Mouse (Mus musculus): ENCODE data around the gene Crim1. TPM values are rescaled to one million over a fixed set of nuclear protein-coding genes. Genes with fewer than 3 reads are reported as not detected.

The Crim1 gene
- polyA plus RNA-seq, 1 experiment = 13.7 TPM

GRCm38 (mm10) chr17:78370445-78370844 lies 170.4 kb downstream of the Crim1 start:
- Histone ChIP-seq H3K4me3 (ENCODE audit: low read depth, low read length) (no peak overlapping the region), H3K9ac (ENCODE audit: low read depth, poor library complexity, severe bottlenecking) (no peak overlapping the region), H3K36me3 (ENCODE audit: control insufficient read depth, insufficient read depth, low read length, poor library complexity, severe bottlenecking) (no peaks in the 10 kb centered on the region), H3K27ac (ENCODE audit: insufficient read depth, low read length) (no peak overlapping the region), H3K4me1 (ENCODE audit: control insufficient read depth, insufficient read depth, low read length) (no peaks in the 10 kb centered on the region), H3K9me3 (replicated peaks; ENCODE audit: control insufficient read depth, insufficient read depth, low read length, poor library complexity, severe bottlenecking) (no peaks in the 10 kb centered on the region), H3K27me3 (ENCODE audit: control insufficient read depth, insufficient read depth, low read length, poor library complexity, severe bottlenecking) (no peaks in the 10 kb centered on the region)
- no peak for TF ChIP-seq EP300 (IDR thresholded peaks at IDR 0.05; ENCODE audit: insufficient read depth, low read depth, low read length)
- TF ChIP-seq POLR2A (IDR thresholded peaks at IDR 0.05; ENCODE audit: insufficient read depth, low read length) = no peak
- TF ChIP-seq CTCF (IDR thresholded peaks at IDR 0.05; ENCODE audit: low read depth, low read length) = no peak

- no peaks in the 10 kb centered on the region for H3K36me3 ChIP-seq (ENCODE audit: control insufficient read depth, insufficient read depth, low read length, poor library complexity, severe bottlenecking)
- no peak overlapping the region for H3K9ac ChIP-seq (ENCODE audit: low read depth, poor library complexity, severe bottlenecking)
- TF ChIP-seq EP300 (IDR thresholded peaks at IDR 0.05; ENCODE audit: insufficient read depth, low read depth, low read length) (no peak), POLR2A (IDR thresholded peaks at IDR 0.05; ENCODE audit: insufficient read depth, low read length) (no peak), CTCF (IDR thresholded peaks at IDR 0.05; ENCODE audit: low read depth, low read length) (no peak)
- H3K4me1 ChIP-seq (ENCODE audit: control insufficient read depth, insufficient read depth, low read length) = no peaks in the 10 kb centered on the region
- H3K4me3 ChIP-seq (ENCODE audit: low read depth, low read length) = no peak overlapping the region
- no peaks in the 10 kb centered on the region for H3K27me3 ChIP-seq (ENCODE audit: control insufficient read depth, insufficient read depth, low read length, poor library complexity, severe bottlenecking)
- H3K27ac ChIP-seq (ENCODE audit: insufficient read depth, low read length) = no peak overlapping the region
- no peaks in the 10 kb centered on the region for H3K9me3 ChIP-seq (replicated peaks; ENCODE audit: control insufficient read depth, insufficient read depth, low read length, poor library complexity, severe bottlenecking)
Observed at GRCm38 (mm10) chr17:78373174-78373573, 173.1 kb downstream of the Crim1 start.

- Histone ChIP-seq H3K36me3 (ENCODE audit: control insufficient read depth, insufficient read depth, low read length, poor library complexity, severe bottlenecking) (no peaks in the 10 kb centered on the region), H3K27me3 (ENCODE audit: control insufficient read depth, insufficient read depth, low read length, poor library complexity, severe bottlenecking) (no peaks in the 10 kb centered on the region), H3K9me3 (replicated peaks; ENCODE audit: control insufficient read depth, insufficient read depth, low read length, poor library complexity, severe bottlenecking) (no peaks in the 10 kb centered on the region), H3K4me3 (ENCODE audit: low read depth, low read length) (no peak overlapping the region), H3K9ac (ENCODE audit: low read depth, poor library complexity, severe bottlenecking) (no peak overlapping the region), H3K27ac (ENCODE audit: insufficient read depth, low read length) (no peak overlapping the region), H3K4me1 (ENCODE audit: control insufficient read depth, insufficient read depth, low read length) (no peaks in the 10 kb centered on the region)
- TF ChIP-seq CTCF (IDR thresholded peaks at IDR 0.05; ENCODE audit: low read depth, low read length) (no peak), EP300 (IDR thresholded peaks at IDR 0.05; ENCODE audit: insufficient read depth, low read depth, low read length) (no peak), POLR2A (IDR thresholded peaks at IDR 0.05; ENCODE audit: insufficient read depth, low read length) (no peak)
Observed at GRCm38 (mm10) chr17:78373849-78374248, 173.8 kb downstream of the Crim1 start.

- Histone ChIP-seq H3K36me3 (ENCODE audit: control insufficient read depth, insufficient read depth, low read length, poor library complexity, severe bottlenecking) (no peaks in the 10 kb centered on the region), H3K9me3 (replicated peaks; ENCODE audit: control insufficient read depth, insufficient read depth, low read length, poor library complexity, severe bottlenecking) (no peaks in the 10 kb centered on the region), H3K4me1 (ENCODE audit: control insufficient read depth, insufficient read depth, low read length) (no peaks in the 10 kb centered on the region), H3K27ac (ENCODE audit: insufficient read depth, low read length) (no peak overlapping the region), H3K9ac (ENCODE audit: low read depth, poor library complexity, severe bottlenecking) (no peak overlapping the region), H3K4me3 (ENCODE audit: low read depth, low read length) (no peak overlapping the region), H3K27me3 (ENCODE audit: control insufficient read depth, insufficient read depth, low read length, poor library complexity, severe bottlenecking) (no peaks in the 10 kb centered on the region)
- TF ChIP-seq EP300 (IDR thresholded peaks at IDR 0.05; ENCODE audit: insufficient read depth, low read depth, low read length) = no peak
- no peak for TF ChIP-seq POLR2A (IDR thresholded peaks at IDR 0.05; ENCODE audit: insufficient read depth, low read length)
- no peak for TF ChIP-seq CTCF (IDR thresholded peaks at IDR 0.05; ENCODE audit: low read depth, low read length)
Observed at GRCm38 (mm10) chr17:78374756-78375155, 174.7 kb downstream of the Crim1 start.

GRCm38 (mm10) chr17:78376587-78376986 lies 176.5 kb downstream of the Crim1 start:
- H3K9ac ChIP-seq (ENCODE audit: low read depth, poor library complexity, severe bottlenecking) = no peak overlapping the region
- no peaks in the 10 kb centered on the region for H3K36me3 ChIP-seq (ENCODE audit: control insufficient read depth, insufficient read depth, low read length, poor library complexity, severe bottlenecking)
- TF ChIP-seq CTCF (IDR thresholded peaks at IDR 0.05; ENCODE audit: low read depth, low read length) (no peak), EP300 (IDR thresholded peaks at IDR 0.05; ENCODE audit: insufficient read depth, low read depth, low read length) (no peak), POLR2A (IDR thresholded peaks at IDR 0.05; ENCODE audit: insufficient read depth, low read length) (no peak)
- no peaks in the 10 kb centered on the region for H3K27me3 ChIP-seq (ENCODE audit: control insufficient read depth, insufficient read depth, low read length, poor library complexity, severe bottlenecking)
- no peak overlapping the region for H3K4me3 ChIP-seq (ENCODE audit: low read depth, low read length)
- H3K27ac ChIP-seq (ENCODE audit: insufficient read depth, low read length) = no peak overlapping the region
- H3K4me1 ChIP-seq (ENCODE audit: control insufficient read depth, insufficient read depth, low read length) = no peaks in the 10 kb centered on the region
- no peaks in the 10 kb centered on the region for H3K9me3 ChIP-seq (replicated peaks; ENCODE audit: control insufficient read depth, insufficient read depth, low read length, poor library complexity, severe bottlenecking)

GRCm38 (mm10) chr17:78379079-78379729 lies 179.2 kb downstream of the Crim1 start:
- no peaks in the 10 kb centered on the region for H3K27me3 ChIP-seq (ENCODE audit: control insufficient read depth, insufficient read depth, low read length, poor library complexity, severe bottlenecking)
- no peak overlapping the region for H3K4me3 ChIP-seq (ENCODE audit: low read depth, low read length)
- no peak overlapping the region for H3K9ac ChIP-seq (ENCODE audit: low read depth, poor library complexity, severe bottlenecking)
- H3K36me3 ChIP-seq (ENCODE audit: control insufficient read depth, insufficient read depth, low read length, poor library complexity, severe bottlenecking) = no peaks in the 10 kb centered on the region
- H3K9me3 ChIP-seq (replicated peaks; ENCODE audit: control insufficient read depth, insufficient read depth, low read length, poor library complexity, severe bottlenecking) = no peaks in the 10 kb centered on the region
- H3K4me1 ChIP-seq (ENCODE audit: control insufficient read depth, insufficient read depth, low read length) = no peaks in the 10 kb centered on the region
- TF ChIP-seq CTCF (IDR thresholded peaks at IDR 0.05; ENCODE audit: low read depth, low read length) = no peak
- no peak for TF ChIP-seq EP300 (IDR thresholded peaks at IDR 0.05; ENCODE audit: insufficient read depth, low read depth, low read length)
- TF ChIP-seq POLR2A (IDR thresholded peaks at IDR 0.05; ENCODE audit: insufficient read depth, low read length) = no peak
- H3K27ac ChIP-seq (ENCODE audit: insufficient read depth, low read length) = no peak overlapping the region
